Mouse (Mus musculus) heart, postnatal 0 days (tissue): ENCODE results near the gene Acvr1b. TPM values are rescaled to one million over a fixed set of nuclear protein-coding genes. Genes with fewer than 3 reads are reported as not detected.
A peak's percentile ranks its signal among the peaks of the same experiment; 100 is the strongest.

ENCODE experiments used
- ATAC-seq: fragments of 200-750 bp; cut with Nextera tagmentation; 2 replicates; pipeline ENCODE4 v1.8.0; 2017; ENCODE audit warnings: low read depth, moderate number of reproducible peaks, moderate library complexity; ENCODE audit not compliant: insufficient read depth
- DNase-seq: peaks from one replicate; pipeline ENCODE4 v3.0.0-alpha.2; 2016; ENCODE audit warnings: low spot score
- H3K27ac ChIP-seq: fragments of 300-500 bp; sonication (generic); 2 replicates; pipeline ENCODE4 v1.5.1; 2014; ENCODE audit warnings: low read depth, mild to moderate bottlenecking
- H3K27me3 ChIP-seq: fragments of 300-500 bp; sonication (generic); 2 replicates; pipeline ENCODE4 v1.6.1; 2014; ENCODE audit warnings: low read length, mixed read lengths; ENCODE audit not compliant: control insufficient read depth, insufficient read depth
- H3K36me3 ChIP-seq: fragments of 300-500 bp; sonication (generic); replicated peaks from 2 replicates; pipeline ENCODE4 v1.6.1; 2014; ENCODE audit warnings: low read length, mixed read lengths; ENCODE audit not compliant: control insufficient read depth, insufficient read depth
- H3K4me1 ChIP-seq: fragments of 300-500 bp; sonication (generic); 2 replicates; pipeline ENCODE4 v1.6.1; 2014; ENCODE audit warnings: antibody characterized with exemption; ENCODE audit not compliant: control insufficient read depth, insufficient read depth
- H3K4me2 ChIP-seq: fragments of 300-500 bp; sonication (generic); 2 replicates; pipeline ENCODE4 v1.6.1; 2014; ENCODE audit warnings: low read depth, mild to moderate bottlenecking, low read length, moderate library complexity
- H3K4me3 ChIP-seq: fragments of 300-500 bp; sonication (generic); 2 replicates; pipeline ENCODE4 v1.5.1; 2014; ENCODE audit warnings: low read depth, low read length
- H3K9ac ChIP-seq: fragments of 300-500 bp; sonication (generic); replicated peaks from 2 replicates; pipeline ENCODE4 v1.6.1; 2014; ENCODE audit warnings: low read depth, low read length, mixed read lengths
- H3K9me3 ChIP-seq: fragments of 300-500 bp; sonication (generic); replicated peaks from 2 replicates; pipeline ENCODE4 v1.6.1; 2016; ENCODE audit warnings: low read length; ENCODE audit not compliant: control insufficient read depth
- CTCF ChIP-seq: IDR thresholded peaks from 2 replicates; pipeline ENCODE4 v1.5.1; 2016; ENCODE audit warnings: antibody characterized with exemption, control low read depth, low read depth
- EP300 ChIP-seq: IDR thresholded peaks from 2 replicates; pipeline ENCODE4 v1.6.1; 2016; ENCODE audit warnings: antibody characterized with exemption, low read depth
- WGBS: fragments of 180-500 bp; shearing (Covaris S2); extraction: QIAGEN DNeasy Blood & Tissue Kit; methylation state at CpG from one replicate; pipeline ENCODE4 v1.1.7; 2014; 5-methylcytosine and 5-hydroxymethylcytosine counted together
- polyA plus RNA-seq: library from polyadenylated mRNA; unstranded; fragments of >200 nt; fragmentation: Nextera tagmentation; extraction: Ambion mirVana; gene quantifications from 2 replicates; pipeline ENCODE4 v1.2.1, GENCODE M21; 2015
- total RNA-seq: library from RNA; depleted of rRNA; stranded (reverse); fragments of >200 nt; gene quantifications from 2 replicates; pipeline ENCODE4 v1.2.3, GENCODE M21; 2014; ENCODE audit warnings: low replicate concordance

Acvr1b gene
- total and polyA plus RNA-seq, 2 experiments from 2014 or later: 5.8 to 25.9 TPM

DNA sequence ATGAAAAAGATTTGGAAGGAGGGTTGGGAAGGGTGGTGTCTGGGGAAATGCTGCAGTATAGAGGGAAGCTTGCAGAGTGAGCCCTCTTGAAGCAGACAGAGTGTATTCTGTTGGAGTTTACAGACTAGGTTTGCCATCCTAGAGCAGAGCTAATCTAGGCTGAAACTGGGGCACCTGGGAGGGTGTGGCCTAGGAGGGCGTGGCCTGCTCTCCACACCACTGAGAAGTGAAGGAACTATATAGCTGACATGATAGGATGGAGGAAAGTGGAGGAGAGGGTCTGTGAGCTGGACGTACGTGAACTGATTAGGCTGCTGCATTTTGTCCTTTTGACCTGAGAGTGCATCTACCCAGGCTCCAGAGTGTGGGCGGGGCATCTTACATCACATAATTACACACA, 29.8 kb downstream of the Acvr1b start:
- Histone ChIP-seq H3K27me3 (no peaks in the 10 kb centered on the region), H3K36me3 (peaks cover 94% of the 10 kb centered on the region), H3K27ac (no peak overlapping the region), H3K4me1 (no peaks in the 10 kb centered on the region), H3K4me3 (no peak overlapping the region), H3K4me2 (no peak overlapping the region), H3K9me3 (peaks cover 3% of the 10 kb centered on the region; the same call in 1 of the 2 replicates), H3K9ac (no peak overlapping the region)
- ATAC-seq: no peak
- DNase-seq: no peak
- 65% methylated on average over 4 of the region's 4 CpGs for WGBS
- TF ChIP-seq CTCF (no peak), EP300 (no peak)

DNA sequence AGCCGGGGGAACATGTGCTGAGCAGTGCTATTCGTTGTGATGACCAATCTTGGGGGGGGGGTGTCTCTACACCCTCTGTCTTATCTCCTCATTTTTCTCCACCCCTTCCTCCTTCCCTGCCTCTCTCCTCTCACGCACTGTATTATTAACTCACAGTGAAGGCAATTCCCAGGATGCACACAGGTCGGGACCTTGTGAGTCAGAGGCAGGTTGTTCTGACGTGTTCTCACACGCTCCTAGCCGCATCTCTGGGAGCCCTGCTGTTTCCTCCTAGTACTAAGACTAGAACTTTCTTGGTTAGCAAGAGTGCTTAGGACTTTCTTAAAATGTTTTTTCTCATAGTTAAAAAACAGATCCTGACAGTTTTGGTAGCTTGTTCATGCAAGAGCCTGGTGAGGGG, 30.9 kb downstream of the Acvr1b start:
- no peak overlapping the region for H3K4me2 ChIP-seq
- DNase-seq: no peak
- no peaks in the 10 kb centered on the region for H3K4me1 ChIP-seq
- no peak overlapping the region for H3K27ac ChIP-seq
- peaks cover 94% of the 10 kb centered on the region for H3K36me3 ChIP-seq
- no peak overlapping the region for H3K9ac ChIP-seq
- no peak for ATAC-seq
- TF ChIP-seq EP300 (no peak), CTCF (no peak)
- H3K27me3 ChIP-seq: no peaks in the 10 kb centered on the region
- H3K4me3 ChIP-seq: no peak overlapping the region
- peaks cover 3% of the 10 kb centered on the region; the same call in 1 of the 2 replicates for H3K9me3 ChIP-seq
- WGBS: 76% methylated on average over 7 of the region's 7 CpGs

DNA sequence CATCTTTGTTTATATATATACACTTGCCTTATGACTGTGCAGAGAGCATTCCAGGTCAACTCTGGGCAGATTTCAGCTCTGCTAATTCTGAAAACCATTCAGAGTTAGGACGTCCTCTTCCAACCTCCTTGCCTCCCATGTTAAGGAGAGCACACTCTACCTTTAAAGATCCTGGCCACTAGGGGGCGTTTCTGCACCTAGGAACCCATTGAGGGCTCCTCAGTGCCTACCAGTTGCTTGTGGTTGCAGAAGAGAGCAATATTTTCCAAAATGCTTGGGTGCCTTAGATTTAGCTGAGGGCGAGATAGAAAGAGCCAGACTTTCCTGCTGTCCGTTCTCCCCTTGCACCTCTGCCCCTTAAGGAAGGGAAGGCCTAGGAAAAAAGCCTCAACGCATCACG, 36.4 kb downstream of the Acvr1b start:
- no peak overlapping the region for H3K4me3 ChIP-seq
- H3K4me2 ChIP-seq: no peak overlapping the region
- H3K9ac ChIP-seq: no peak overlapping the region
- no peaks in the 10 kb centered on the region for H3K27me3 ChIP-seq
- 68% methylated on average over 6 of the region's 6 CpGs for WGBS
- peaks cover 64% of the 10 kb centered on the region for H3K36me3 ChIP-seq
- 0 out of 2 replicates have a peak, but pooled peaks have one; percentile 57 for ATAC-seq
- peak; percentile 51 for DNase-seq
- no peaks in the 10 kb centered on the region for H3K4me1 ChIP-seq
- H3K9me3 ChIP-seq: no peaks in the 10 kb centered on the region
- TF ChIP-seq CTCF (peak; percentile 60), EP300 (no peak)
- H3K27ac ChIP-seq: no peak overlapping the region

GRCm38 (mm10) chr15:101210998-101211613, 37.2 kb downstream of the Acvr1b start:
- Histone ChIP-seq H3K27me3 (no peaks in the 10 kb centered on the region), H3K27ac (no peak overlapping the region), H3K4me1 (no peaks in the 10 kb centered on the region), H3K36me3 (peaks cover 60% of the 10 kb centered on the region), H3K9ac (no peak overlapping the region), H3K4me3 (no peak overlapping the region), H3K4me2 (no peak overlapping the region), H3K9me3 (no peaks in the 10 kb centered on the region)
- 74% methylated on average over 14 of the region's 14 CpGs for WGBS
- no peak for DNase-seq
- TF ChIP-seq EP300 (no peak), CTCF (no peak)
- 0 out of 2 replicates have a peak, but pooled peaks have one; percentile 21 for ATAC-seq

DNA sequence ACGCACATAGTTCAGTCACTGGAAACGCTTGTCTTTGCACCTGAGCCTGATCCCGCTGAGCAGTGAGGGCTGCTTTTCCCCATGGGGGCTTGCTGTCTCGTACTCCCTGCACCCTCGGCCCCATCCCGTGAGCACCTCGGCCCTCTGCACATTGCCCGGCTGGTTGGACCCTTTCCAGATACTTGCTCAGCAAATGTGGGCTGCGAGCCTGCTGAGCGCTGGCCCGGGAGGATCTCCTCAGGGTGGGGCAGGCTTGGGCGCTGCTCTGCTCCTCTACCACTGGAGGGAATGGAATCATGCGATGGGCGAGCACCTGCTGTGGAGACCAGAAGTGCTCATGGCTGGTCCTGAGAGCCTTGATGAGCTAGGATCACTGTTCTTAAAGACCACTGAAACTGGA, 38.6 kb downstream of the Acvr1b start:
- Histone ChIP-seq H3K27ac (no peak overlapping the region), H3K4me2 (no peak overlapping the region), H3K4me3 (no peak overlapping the region), H3K9me3 (no peaks in the 10 kb centered on the region), H3K36me3 (peaks cover 48% of the 10 kb centered on the region), H3K27me3 (no peaks in the 10 kb centered on the region), H3K9ac (no peak overlapping the region), H3K4me1 (no peaks in the 10 kb centered on the region)
- DNase-seq: no peak
- peak; percentile 57 for ATAC-seq
- no peak for TF ChIP-seq EP300
- no peak for TF ChIP-seq CTCF
- WGBS: 44% methylated on average over 14 of the region's 14 CpGs

GRCm38 (mm10) chr15:101215136-101215535, 41.3 kb downstream of the Acvr1b start:
- ATAC-seq: no peak
- TF ChIP-seq CTCF (no peak), EP300 (no peak)

More at GRCm38 (mm10) chr15:101215136-101215535, 41.3 kb downstream of the Acvr1b start:
- 61% methylated on average over 2 of the region's 2 CpGs for WGBS
- no peak overlapping the region for H3K9ac ChIP-seq
- H3K4me3 ChIP-seq: no peak overlapping the region
- no peak overlapping the region for H3K27ac ChIP-seq
- DNase-seq: no peak
- no peaks in the 10 kb centered on the region for H3K27me3 ChIP-seq
- no peak overlapping the region for H3K4me2 ChIP-seq
- no peaks in the 10 kb centered on the region for H3K4me1 ChIP-seq
- peaks cover 24% of the 10 kb centered on the region for H3K36me3 ChIP-seq
- H3K9me3 ChIP-seq: no peaks in the 10 kb centered on the region
